Mouse (Mus musculus) cerebellum, adult 2 months (tissue): ENCODE results near the gene Bik.

Experiments used
- CTCF ChIP-seq: fragments of 200-500 bp; IDR thresholded peaks from 2 replicates; pipeline ENCODE4 v1.5.1; 2011; ENCODE audit warnings: low read depth, mild to moderate bottlenecking, control low read depth, low read length, moderate library complexity, borderline replicate concordance; ENCODE audit not compliant: insufficient read depth
- POLR2A ChIP-seq: fragments of 200-500 bp; IDR thresholded peaks from 2 replicates; pipeline ENCODE4 v1.6.1; 2011; ENCODE audit warnings: low read length, control low read depth, borderline replicate concordance; ENCODE audit not compliant: insufficient read depth

- TF ChIP-seq CTCF (no peak), POLR2A (no peak)
Observed at GRCm38 (mm10) chr15:83541647-83542287, 15.1 kb downstream of the Bik start.
